Mouse (Mus musculus): ENCODE measurements at regions not wholly inside any gene's neighbourhood (a gene's known extent, or its start where the extent isn't known, plus 50 kb on each side); places are given as distances from the start of the nearest gene placed in this dataset.

GRCm38 (mm10) chr12:64273730-64274129 is 200.8 kb downstream of the Fscb start:
- DNase-seq (ENCODE audit: low spot score in 2 of 2): no peak
- Histone ChIP-seq H3K27ac (no peak overlapping the region), H3K4me3 (no peak overlapping the region)
- TF ChIP-seq CTCF (conservative IDR thresholded peaks at IDR 0.05): no peak

GRCm38 (mm10) chr12:64266130-64266529 is 208.4 kb downstream of the Fscb start:
- TF ChIP-seq CTCF (conservative IDR thresholded peaks at IDR 0.05): no peak
- DNase-seq (ENCODE audit: low spot score in 2 of 2): no peak
- H3K4me3 ChIP-seq: no peak overlapping the region
- no peak overlapping the region for H3K27ac ChIP-seq

- Histone ChIP-seq H3K4me3 (no peak overlapping the region), H3K27ac (no peak overlapping the region)
- TF ChIP-seq CTCF (conservative IDR thresholded peaks at IDR 0.05): no peak
- no peak for DNase-seq (ENCODE audit: low spot score in 2 of 2)
Observed at GRCm38 (mm10) chr12:64255016-64255415, 219.5 kb downstream of the Fscb start.

GRCm38 (mm10) chr12:64249974-64250373 is 224.5 kb downstream of the Fscb start:
- H3K27ac ChIP-seq: no peak overlapping the region
- no peak for TF ChIP-seq CTCF (conservative IDR thresholded peaks at IDR 0.05)
- H3K4me3 ChIP-seq: no peak overlapping the region
- DNase-seq (ENCODE audit: low spot score in 2 of 2): no peak

GRCm38 (mm10) chr12:64229510-64230078 is 244.9 kb downstream of the Fscb start:
- H3K4me3 ChIP-seq: no peak overlapping the region
- peak in 1 of 2 experiments; percentile 11 for DNase-seq (ENCODE audit: low spot score in 2 of 2)
- TF ChIP-seq CTCF (conservative IDR thresholded peaks at IDR 0.05): no peak
- no peak overlapping the region for H3K27ac ChIP-seq

- H3K4me3 ChIP-seq: no peak overlapping the region
- no peak overlapping the region for H3K27ac ChIP-seq
- TF ChIP-seq CTCF (conservative IDR thresholded peaks at IDR 0.05): no peak
- DNase-seq (ENCODE audit: low spot score in 2 of 2): no peak
Observed at GRCm38 (mm10) chr12:64216409-64216808, 258.1 kb downstream of the Fscb start.

GRCm38 (mm10) chr12:64198385-64198784 is 276.1 kb downstream of the Fscb start:
- no peak for TF ChIP-seq CTCF (conservative IDR thresholded peaks at IDR 0.05)
- Histone ChIP-seq H3K4me3 (no peak overlapping the region), H3K27ac (no peak overlapping the region)
- no peak for DNase-seq (ENCODE audit: low spot score in 2 of 2)
